ENCODE assay signal across 10 mouse cellular contexts in the genomic region with DNA sequence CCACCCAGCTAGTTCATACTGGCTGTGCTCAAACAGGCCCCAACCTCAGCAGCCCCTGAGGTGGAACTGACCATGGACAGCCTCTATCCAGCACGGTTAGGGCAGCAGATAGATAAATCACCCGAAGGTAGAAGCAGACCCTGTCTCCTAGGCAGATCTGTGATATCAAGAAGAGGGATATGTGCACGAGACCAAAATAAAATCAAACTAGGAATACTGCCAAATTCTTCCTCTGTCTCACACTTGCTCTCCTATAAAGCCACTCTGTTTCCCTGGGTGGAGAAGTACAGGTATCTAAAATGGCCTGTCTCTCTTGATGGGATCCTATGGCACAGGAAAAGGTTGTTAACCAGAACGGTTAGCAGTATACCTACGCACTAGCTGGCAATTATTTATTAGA. TPM values are rescaled to one million over a fixed set of nuclear protein-coding genes. Genes with fewer than 3 reads are reported as not detected.
A peak's percentile ranks its signal among the peaks of the same experiment; 100 is the strongest.
DNase-seq lines count a peak whose midpoint lies in the region; ATAC-seq and TF ChIP-seq lines count a peak whose summit lies in the region.
"Had no signal": no experiment of that assay in that cellular context is flagged by ENCODE, and none has a peak within 500 bp of the region (broad histone marks: within the 10 kb centered on the region; RNA-seq: fewer than 3 reads in every experiment).

No protein-coding gene starts in this region.

- H3K27me3 ChIP-seq in heart, embryonic 13.5 days (replicated peaks) = no peaks in the 10 kb centered on the region
- no peaks in the 10 kb centered on the region for H3K27me3 ChIP-seq in lung, embryonic 15.5 days
- H3K27me3 ChIP-seq in limb, embryonic 10.5 days (ENCODE audit: low read depth, poor library complexity, severe bottlenecking) = peaks cover 16% of the 10 kb centered on the region; the same call in 1 of the 2 replicates
- no peaks in the 10 kb centered on the region; the same call in 1 of the 2 replicates for H3K27me3 ChIP-seq in stomach, postnatal 0 days (ENCODE audit: control insufficient read depth, insufficient read depth, low read length)
- H3K27me3 ChIP-seq: embryonic facial prominence, embryonic 12.5 days had no signal

- H3K4me3 ChIP-seq in heart, embryonic 13.5 days = peak overlapping the region; percentile 98
- H3K4me3 ChIP-seq in lung, embryonic 15.5 days = peak overlapping the region; percentile 76; the same call in 1 of the 2 replicates
- H3K4me3 ChIP-seq in limb, embryonic 10.5 days = no peak overlapping the region; the same call in 1 of the 2 replicates
- H3K4me3 ChIP-seq in stomach, postnatal 0 days (ENCODE audit: low read depth, low read length) = no peak overlapping the region

- 37% methylated on average over 5 of the region's 5 CpGs for WGBS in heart, embryonic 13.5 days
- 62% methylated on average over 5 of the region's 5 CpGs for WGBS in lung, embryonic 15.5 days
- 76% methylated on average over 5 of the region's 5 CpGs for WGBS in limb, embryonic 10.5 days
- WGBS in stomach, postnatal 0 days = 85% methylated on average over 5 of the region's 5 CpGs

- H3K4me1 ChIP-seq in heart, embryonic 13.5 days = peaks cover 19% of the 10 kb centered on the region
- H3K4me1 ChIP-seq in lung, embryonic 15.5 days = peaks cover 20% of the 10 kb centered on the region
- H3K4me1 ChIP-seq in limb, embryonic 10.5 days = peaks cover 43% of the 10 kb centered on the region
- no peaks in the 10 kb centered on the region for H3K4me1 ChIP-seq in stomach, postnatal 0 days (replicated peaks; ENCODE audit: control insufficient read depth, insufficient read depth)

- peak overlapping the region; percentile 96 for H3K4me2 ChIP-seq in heart, embryonic 13.5 days
- H3K4me2 ChIP-seq in lung, embryonic 15.5 days = peak overlapping the region; percentile 99
- H3K4me2 ChIP-seq in stomach, postnatal 0 days (replicated peaks; ENCODE audit: low read depth) = peak overlapping the region; percentile 96

- no peak for TF ChIP-seq EP300 in stomach, postnatal 0 days (optimal IDR thresholded peaks at IDR 0.05)

- DNase-seq in heart, postnatal 4 days = no peak
- DNase-seq in lung, postnatal 4 days = no peak
- DNase-seq in limb, embryonic 10.5 days (ENCODE audit: low spot score) = no peak
- no peak for DNase-seq in stomach, postnatal 0 days (ENCODE audit: low spot score)
- DNase-seq in thymus, postnatal 14 days = no peak
- DNase-seq in natural killer cell, adult 2 months (ENCODE audit: low spot score in 2 of 2) = no peak

- peak overlapping the region; percentile 99 for H3K9ac ChIP-seq in heart, embryonic 13.5 days
- no peak overlapping the region for H3K9ac ChIP-seq in lung, embryonic 15.5 days
- no peak overlapping the region for H3K9ac ChIP-seq in stomach, postnatal 0 days (ENCODE audit: low read length)

- H3K36me3 ChIP-seq in heart, embryonic 13.5 days = no peaks in the 10 kb centered on the region
- no peaks in the 10 kb centered on the region for H3K36me3 ChIP-seq in lung, embryonic 15.5 days
- no peaks in the 10 kb centered on the region for H3K36me3 ChIP-seq in limb, embryonic 10.5 days
- H3K36me3 ChIP-seq in stomach, postnatal 0 days (ENCODE audit: control insufficient read depth, insufficient read depth, low read length) = no peaks in the 10 kb centered on the region
- H3K36me3 ChIP-seq: embryonic facial prominence, embryonic 12.5 days had no signal

- no peak for ATAC-seq in heart, embryonic 13.5 days (ENCODE audit: extremely low read depth, insufficient number of reproducible peaks, low FRiP score, low TSS enrichment)
- no peak for ATAC-seq in lung, embryonic 15.5 days (ENCODE audit: borderline replicate concordance, extremely low read depth, low FRiP score, low TSS enrichment)
- ATAC-seq in stomach, postnatal 0 days (ENCODE audit: low FRiP score, low TSS enrichment) = no peak
- ATAC-seq: activated CD4-positive, CD25-positive, alpha-beta regulatory T cell, adult 4 months had no signal

- H3K27ac ChIP-seq in heart, embryonic 13.5 days (replicated peaks) = peak overlapping the region; percentile 100
- peak overlapping the region; percentile 96; the same call in 1 of the 2 replicates for H3K27ac ChIP-seq in lung, embryonic 15.5 days
- 0 out of 2 replicates have a peak overlapping the region, but pooled peaks have one; percentile 94 for H3K27ac ChIP-seq in limb, embryonic 10.5 days
- no peak overlapping the region for H3K27ac ChIP-seq in stomach, postnatal 0 days (replicated peaks)

- no peak for TF ChIP-seq CTCF in stomach, postnatal 0 days (IDR thresholded peaks at IDR 0.05; ENCODE audit: low read depth)

- no peaks in the 10 kb centered on the region for H3K9me3 ChIP-seq in heart, embryonic 13.5 days
- no peaks in the 10 kb centered on the region for H3K9me3 ChIP-seq in lung, embryonic 15.5 days
- H3K9me3 ChIP-seq in limb, embryonic 10.5 days (replicated peaks) = no peaks in the 10 kb centered on the region
- no peaks in the 10 kb centered on the region for H3K9me3 ChIP-seq in stomach, postnatal 0 days (ENCODE audit: control insufficient read depth, low read length)
- H3K9me3 ChIP-seq: embryonic facial prominence, embryonic 12.5 days had no signal

RNA-seq across cellular contexts. Expression of gene Nrp1, which starts 2.2 kb away (rescaled TPM):
- 120 and 121 TPM in 2 replicates for polyA plus RNA-seq in heart, embryonic 13.5 days (2015; fragmentation: Nextera tagmentation; extraction: Ambion mirVana)
- total RNA-seq in heart, postnatal 4 days (2021) = 100 to 1,000 TPM; 153 to 156 TPM
- polyA plus RNA-seq in lung, embryonic 15.5 days (2015; fragmentation: Nextera tagmentation; extraction: Ambion mirVana) = 120 and 133 TPM in 2 replicates
- 45.6 and 62.6 TPM in 2 replicates for polyA plus RNA-seq in limb, embryonic 10.5 days (2016; fragmentation: Nextera tagmentation; extraction: Ambion mirVana)
- 16.9 and 17.9 TPM in 2 replicates for polyA plus RNA-seq in stomach, postnatal 0 days (2015; fragmentation: Nextera tagmentation; extraction: Ambion mirVana)

Comparison
In these comparisons a context has a peak if more than half of its experiments do, and no peak if none do; other contexts are left out.
1. H3K4me3 ChIP-seq: peak in heart, embryonic 13.5 days (single experiment) and lung, embryonic 15.5 days (single experiment); none in limb, embryonic 10.5 days (single experiment) and stomach, postnatal 0 days (single experiment).
2. Peak in every context shown above with its lines, with median percentiles within 50 percentile points of each other: H3K4me2 ChIP-seq.